Mouse (Mus musculus): ENCODE measurements at regions not wholly inside any gene's neighbourhood (a gene's known extent, or its start where the extent isn't known, plus 50 kb on each side); places are given as distances from the start of the nearest gene placed in this dataset.

DNA sequence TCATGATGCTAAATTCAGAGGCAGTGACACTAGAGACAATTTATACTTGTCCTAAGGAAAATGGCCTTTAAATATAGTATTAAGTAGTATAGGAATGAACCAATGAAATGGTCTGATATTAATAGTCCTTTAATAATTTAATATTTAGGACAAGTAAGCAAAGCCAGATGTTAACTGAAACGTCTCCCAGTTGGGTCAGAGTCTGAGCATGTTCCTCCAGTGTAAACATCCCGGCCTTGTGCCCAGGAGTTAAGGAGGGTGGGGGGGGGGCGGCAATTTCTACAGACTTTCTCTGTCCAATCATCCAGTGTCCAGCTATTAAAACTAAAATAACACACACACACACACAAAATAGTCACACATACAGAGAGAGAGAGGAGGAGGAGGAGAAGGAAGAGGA lies 374.1 kb upstream of the Nt5c1b start:
- TF ChIP-seq CTCF (IDR thresholded peaks at IDR 0.05; ENCODE audit: insufficient read depth, low read depth, low read length) (no peak), POLR2A (IDR thresholded peaks at IDR 0.05; ENCODE audit: insufficient read depth, low read depth, low read length) (no peak)

Measured in olfactory bulb, adult 2 months (tissue).